Mouse (Mus musculus): ENCODE measurements around the gene Pdpk1. TPM values are rescaled to one million over a fixed set of nuclear protein-coding genes. Genes with fewer than 3 reads are reported as not detected.

The Pdpk1 gene
- polyA plus RNA-seq, 1 experiment from 2014 or later, result 64.4 TPM

GRCm38 (mm10) chr17:24056636-24057625, 93.8 kb downstream of the Pdpk1 start:
- H3K4me3 ChIP-seq, result no peak overlapping the region
- H3K9ac ChIP-seq, result no peak overlapping the region
- no peaks in the 10 kb centered on the region for H3K9me3 ChIP-seq
- no peak overlapping the region for H3K27ac ChIP-seq (replicated peaks)
- H3K4me1 ChIP-seq (replicated peaks), result no peaks in the 10 kb centered on the region
- WGBS, result 95% methylated on average over 14 of the region's 14 CpGs
- no peak overlapping the region for H3K4me2 ChIP-seq
- ATAC-seq (ENCODE audit: low FRiP score, low read depth), result no peak
- no peaks in the 10 kb centered on the region for H3K27me3 ChIP-seq
- H3K36me3 ChIP-seq, result peaks cover 72% of the 10 kb centered on the region

- no peak for ATAC-seq (ENCODE audit: low FRiP score, low read depth)
- Histone ChIP-seq H3K9ac (no peak overlapping the region), H3K9me3 (no peaks in the 10 kb centered on the region), H3K27ac (replicated peaks) (no peak overlapping the region), H3K4me2 (no peak overlapping the region), H3K36me3 (peaks cover 59% of the 10 kb centered on the region), H3K27me3 (no peaks in the 10 kb centered on the region), H3K4me3 (no peak overlapping the region), H3K4me1 (replicated peaks) (no peaks in the 10 kb centered on the region)
- WGBS, result 95% methylated on average over 8 of the region's 8 CpGs
These were observed 101.7 kb downstream of the Pdpk1 start for GRCm38 (mm10) chr17:24049008-24049407.

DNA sequence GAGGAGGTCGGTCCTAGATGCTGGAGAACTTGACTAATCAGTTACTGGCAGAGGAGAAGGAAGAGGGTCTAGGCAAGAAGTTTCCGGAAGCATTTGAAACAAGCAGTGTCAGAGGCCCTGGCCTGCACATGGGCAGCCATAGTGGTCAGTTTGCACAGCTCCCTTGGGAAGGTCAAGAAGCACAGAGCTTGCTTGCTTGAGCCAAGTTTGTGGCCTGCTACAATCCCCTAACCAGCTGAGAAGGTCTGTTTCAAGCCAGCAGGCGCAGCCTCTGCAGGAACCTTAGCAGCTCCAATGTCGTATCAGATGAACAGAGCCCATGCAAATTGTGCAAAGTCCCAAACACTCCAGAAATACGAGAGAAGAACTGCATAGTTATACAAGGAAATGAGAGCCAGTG, 102.7 kb downstream of the Pdpk1 start:
- no peak for ATAC-seq (ENCODE audit: low FRiP score, low read depth)
- Histone ChIP-seq H3K9me3 (no peaks in the 10 kb centered on the region), H3K4me3 (no peak overlapping the region), H3K27me3 (no peaks in the 10 kb centered on the region), H3K4me1 (replicated peaks) (no peaks in the 10 kb centered on the region), H3K9ac (no peak overlapping the region), H3K27ac (replicated peaks) (no peak overlapping the region), H3K36me3 (peaks cover 49% of the 10 kb centered on the region), H3K4me2 (no peak overlapping the region)
- 90% methylated on average over 5 of the region's 5 CpGs for WGBS

DNA sequence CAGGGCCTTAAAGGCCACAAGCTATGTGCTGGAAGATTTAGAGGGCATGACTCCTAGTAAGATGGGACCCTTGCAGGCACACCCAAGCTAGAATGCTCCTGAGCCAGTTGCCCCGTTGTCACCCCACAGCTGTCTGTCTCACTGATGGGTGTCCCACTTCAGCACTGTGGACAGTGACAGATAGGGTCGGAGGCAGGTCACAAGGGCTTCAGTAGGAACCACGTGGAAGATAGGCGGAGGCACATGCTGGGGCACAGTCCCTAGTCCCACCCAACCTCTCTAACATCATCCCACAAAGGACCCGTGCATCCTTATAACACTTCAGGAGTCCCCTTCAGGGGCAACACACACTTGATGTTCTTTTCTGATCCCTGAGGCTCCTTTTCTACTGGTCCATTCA, 104.7 kb downstream of the Pdpk1 start:
- Histone ChIP-seq H3K9ac (no peak overlapping the region), H3K27ac (replicated peaks) (no peak overlapping the region), H3K4me1 (replicated peaks) (no peaks in the 10 kb centered on the region), H3K9me3 (no peaks in the 10 kb centered on the region), H3K36me3 (peaks cover 36% of the 10 kb centered on the region), H3K27me3 (no peaks in the 10 kb centered on the region), H3K4me2 (no peak overlapping the region), H3K4me3 (no peak overlapping the region)
- WGBS, result 45% methylated on average over 5 of the region's 5 CpGs
- no peak for ATAC-seq (ENCODE audit: low FRiP score, low read depth)

DNA sequence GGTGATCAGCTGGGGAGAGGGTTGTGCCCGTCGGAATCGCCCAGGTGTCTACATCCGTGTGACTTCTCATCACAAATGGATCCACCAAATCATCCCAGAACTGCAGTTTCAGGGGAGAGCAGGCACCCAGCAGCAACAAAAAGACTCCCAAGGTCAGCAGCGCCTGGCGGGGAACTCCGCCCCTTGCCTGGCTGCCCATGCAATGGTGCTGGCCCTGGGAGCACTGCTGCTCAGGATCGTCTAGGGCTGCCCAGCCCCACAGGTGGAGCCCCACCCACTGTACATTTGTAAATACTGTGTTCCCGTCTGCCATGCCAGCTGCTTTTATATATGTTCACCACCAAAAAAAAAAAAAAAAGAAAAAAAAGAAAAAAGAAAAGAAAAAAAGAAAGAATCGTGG, 105.1 kb downstream of the Pdpk1 start:
- 81% methylated on average over 10 of the region's 10 CpGs for WGBS

DNA sequence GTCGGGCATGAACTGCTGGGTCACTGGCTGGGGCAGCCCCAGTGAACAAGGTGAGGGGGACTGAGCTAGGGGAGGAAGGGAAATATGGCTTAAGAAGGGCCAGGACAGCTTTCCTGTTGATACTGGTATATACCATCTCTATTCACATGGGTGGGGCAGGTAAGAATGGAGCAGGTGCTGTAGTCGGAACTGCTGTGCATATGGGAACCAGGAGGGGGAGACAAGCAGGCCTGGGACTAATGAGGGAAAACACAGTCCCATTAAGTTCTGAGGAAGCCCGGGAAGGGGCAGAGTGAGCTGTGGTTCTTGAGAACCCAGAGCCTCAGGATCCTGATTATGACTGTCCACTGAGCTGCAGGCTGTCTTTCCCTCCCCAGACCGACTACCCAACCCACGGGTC, 106.2 kb downstream of the Pdpk1 start:
- Histone ChIP-seq H3K27ac (replicated peaks) (no peak overlapping the region), H3K9me3 (no peaks in the 10 kb centered on the region), H3K9ac (no peak overlapping the region), H3K4me1 (replicated peaks) (no peaks in the 10 kb centered on the region), H3K36me3 (peaks cover 29% of the 10 kb centered on the region), H3K27me3 (no peaks in the 10 kb centered on the region), H3K4me2 (no peak overlapping the region), H3K4me3 (no peak overlapping the region)
- 73% methylated on average over 5 of the region's 5 CpGs for WGBS
- no peak for ATAC-seq (ENCODE audit: low FRiP score, low read depth)

More for the DNA sequence above, 105.1 kb downstream of the Pdpk1 start:
- H3K4me1 ChIP-seq (replicated peaks), result no peaks in the 10 kb centered on the region
- no peak for ATAC-seq (ENCODE audit: low FRiP score, low read depth)
- no peak overlapping the region for H3K4me3 ChIP-seq
- no peak overlapping the region for H3K4me2 ChIP-seq
- no peak overlapping the region for H3K27ac ChIP-seq (replicated peaks)
- no peak overlapping the region for H3K9ac ChIP-seq
- peaks cover 33% of the 10 kb centered on the region for H3K36me3 ChIP-seq
- H3K9me3 ChIP-seq, result no peaks in the 10 kb centered on the region
- H3K27me3 ChIP-seq, result no peaks in the 10 kb centered on the region

DNA sequence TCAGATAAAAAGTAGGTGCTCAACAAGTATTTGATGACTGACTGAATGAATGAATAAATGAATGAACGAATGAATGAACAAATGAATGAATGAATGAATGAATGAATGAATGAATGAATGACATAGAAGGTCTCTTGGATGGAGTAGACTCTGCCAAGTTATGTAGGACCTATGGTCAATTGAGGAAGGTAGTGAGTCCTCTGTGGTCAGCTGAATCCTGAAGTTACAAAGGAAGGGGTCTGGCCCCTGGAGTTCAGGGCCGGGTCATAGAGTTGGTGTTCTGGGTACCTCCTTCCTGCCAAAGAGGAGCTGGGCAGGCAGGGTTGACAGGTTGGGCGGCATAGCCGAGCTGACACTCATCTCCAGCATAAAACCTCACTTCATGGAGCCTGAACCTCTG, 112.9 kb downstream of the Pdpk1 start, which contains the start of gene Prss27:
TSS of gene Prss27 (plus strand) at position 301 of the 400 bp plus-strand sequence.
- Histone ChIP-seq H3K27me3 (no peaks in the 10 kb centered on the region), H3K36me3 (no peaks in the 10 kb centered on the region), H3K4me1 (replicated peaks) (no peaks in the 10 kb centered on the region), H3K9ac (no peak within 1 kb of the TSS), H3K4me3 (no peak within 1 kb of the TSS), H3K27ac (replicated peaks) (no peak within 1 kb of the TSS), H3K9me3 (no peaks in the 10 kb centered on the region), H3K4me2 (no peak within 1 kb of the TSS)
- ATAC-seq (ENCODE audit: low FRiP score, low read depth), result no peak
- 72% methylated on average over 4 of the region's 4 CpGs for WGBS

DNA sequence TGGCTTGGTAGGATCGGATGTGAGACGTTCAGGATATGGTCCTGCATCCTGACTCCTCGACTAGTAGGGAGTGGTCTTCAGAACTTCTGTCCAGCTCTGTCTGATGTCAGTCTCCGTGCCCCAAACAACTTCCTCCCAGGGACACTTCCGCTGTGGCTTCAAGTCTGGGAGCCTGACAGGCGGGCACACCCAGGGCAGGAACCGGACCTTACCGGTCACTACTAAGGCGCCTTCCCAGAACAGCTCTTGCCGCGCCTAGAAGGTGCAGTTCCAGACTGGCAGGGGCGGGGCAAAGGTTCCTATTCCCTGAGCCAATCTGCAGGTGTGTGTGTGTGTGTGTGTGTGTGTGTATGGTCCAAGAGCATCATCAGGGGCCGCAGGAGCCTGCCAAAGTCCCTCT, 113.4 kb downstream of the Pdpk1 start:
- WGBS, result 89% methylated on average over 13 of the region's 13 CpGs
- no peak overlapping the region for H3K9ac ChIP-seq
- no peak overlapping the region for H3K27ac ChIP-seq (replicated peaks)
- no peaks in the 10 kb centered on the region for H3K36me3 ChIP-seq
- no peaks in the 10 kb centered on the region for H3K9me3 ChIP-seq
- no peak overlapping the region for H3K4me2 ChIP-seq
- H3K4me1 ChIP-seq (replicated peaks), result no peaks in the 10 kb centered on the region
- H3K4me3 ChIP-seq, result no peak overlapping the region
- ATAC-seq (ENCODE audit: low FRiP score, low read depth), result no peak
- H3K27me3 ChIP-seq, result no peaks in the 10 kb centered on the region

DNA sequence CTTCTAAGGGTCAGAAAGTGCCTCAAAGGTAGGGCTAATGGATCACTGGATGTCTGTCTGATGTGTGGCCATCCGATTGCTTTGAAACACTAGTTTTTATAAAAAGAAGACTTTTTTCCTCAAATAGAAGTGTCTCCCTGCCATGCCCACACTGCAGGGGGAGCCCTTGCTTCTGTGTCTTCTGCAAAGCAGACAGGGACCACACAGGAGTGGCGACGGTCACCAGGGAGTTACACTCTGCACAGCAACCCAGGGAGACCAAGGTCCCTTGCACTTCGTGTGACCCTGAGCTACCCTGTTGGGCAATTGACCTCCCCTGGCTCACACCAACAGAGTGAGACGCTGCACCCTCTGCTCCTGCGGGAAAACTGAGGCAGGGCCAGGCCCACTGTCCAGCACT, 113.8 kb downstream of the Pdpk1 start:
- Histone ChIP-seq H3K9ac (no peak overlapping the region), H3K9me3 (no peaks in the 10 kb centered on the region), H3K4me3 (no peak overlapping the region), H3K36me3 (no peaks in the 10 kb centered on the region), H3K4me2 (no peak overlapping the region), H3K27me3 (no peaks in the 10 kb centered on the region), H3K27ac (replicated peaks) (no peak overlapping the region), H3K4me1 (replicated peaks) (no peaks in the 10 kb centered on the region)
- 79% methylated on average over 6 of the region's 6 CpGs for WGBS
- no peak for ATAC-seq (ENCODE audit: low FRiP score, low read depth)

GRCm38 (mm10) chr17:24035087-24035486, 115.6 kb downstream of the Pdpk1 start:
- Histone ChIP-seq H3K9ac (no peak overlapping the region), H3K4me1 (replicated peaks) (no peaks in the 10 kb centered on the region), H3K4me3 (no peak overlapping the region), H3K4me2 (no peak overlapping the region), H3K27ac (replicated peaks) (no peak overlapping the region), H3K27me3 (no peaks in the 10 kb centered on the region), H3K9me3 (no peaks in the 10 kb centered on the region), H3K36me3 (no peaks in the 10 kb centered on the region)
- no peak for ATAC-seq (ENCODE audit: low FRiP score, low read depth)
- 87% methylated on average over 7 of the region's 7 CpGs for WGBS

DNA sequence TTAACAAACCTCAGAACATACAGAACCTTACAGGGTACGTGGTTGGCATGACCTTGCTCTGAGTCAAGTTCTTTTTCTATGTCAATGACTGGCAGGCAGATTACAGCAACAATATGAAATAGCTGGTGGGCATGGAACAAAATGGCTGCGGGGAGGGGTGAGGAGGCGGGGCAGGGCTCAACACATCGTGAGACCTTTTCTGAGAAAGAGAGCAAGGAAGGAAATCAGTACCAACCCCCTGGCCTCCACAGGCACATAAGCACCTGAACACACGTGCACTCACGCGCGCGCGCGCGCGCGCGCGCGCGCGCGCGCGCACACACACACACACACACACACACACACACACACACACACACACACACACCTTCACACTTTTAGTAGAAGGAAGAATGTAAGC, 120.2 kb downstream of the Pdpk1 start:
- Histone ChIP-seq H3K36me3 (no peaks in the 10 kb centered on the region), H3K27ac (replicated peaks) (no peak overlapping the region)
- WGBS, result 90% methylated on average over 22 of the region's 22 CpGs

GRCm38 (mm10) chr17:24029477-24029876, 121.2 kb downstream of the Pdpk1 start:
- Histone ChIP-seq H3K4me3 (no peak overlapping the region), H3K27ac (replicated peaks) (no peak overlapping the region), H3K4me1 (replicated peaks) (no peaks in the 10 kb centered on the region), H3K4me2 (no peak overlapping the region), H3K27me3 (no peaks in the 10 kb centered on the region), H3K9me3 (no peaks in the 10 kb centered on the region), H3K9ac (no peak overlapping the region), H3K36me3 (no peaks in the 10 kb centered on the region)
- ATAC-seq (ENCODE audit: low FRiP score, low read depth), result no peak
- 90% methylated on average over 7 of the region's 7 CpGs for WGBS

More for the DNA sequence above, 120.2 kb downstream of the Pdpk1 start:
- H3K9ac ChIP-seq, result no peak overlapping the region
- ATAC-seq (ENCODE audit: low FRiP score, low read depth), result no peak
- no peaks in the 10 kb centered on the region for H3K4me1 ChIP-seq (replicated peaks)
- H3K4me3 ChIP-seq, result no peak overlapping the region
- H3K9me3 ChIP-seq, result no peaks in the 10 kb centered on the region
- no peak overlapping the region for H3K4me2 ChIP-seq
- no peaks in the 10 kb centered on the region for H3K27me3 ChIP-seq

All from hindbrain, embryonic 15.5 days (tissue).